Mouse (Mus musculus) forebrain, postnatal 0 days (tissue): ENCODE data around the gene Rsph3a. TPM values are rescaled to one million over a fixed set of nuclear protein-coding genes. Genes with fewer than 3 reads are reported as not detected.
"Not testable (repeated sequence)": the region's sequence is repeated elsewhere in the genome, so short reads cannot be mapped to it uniquely, and the experiment has no call there.

ENCODE experiments used
- ATAC-seq: fragments of 200-750 bp; cut with Nextera tagmentation; 2 replicates; pipeline ENCODE4 v1.8.0; 2017; ENCODE audit warnings: mild to moderate bottlenecking, moderate library complexity
- DNase-seq: peaks from one replicate; pipeline ENCODE4 v3.0.0-alpha.2; 2015
- H3K27ac ChIP-seq: fragments of 300-500 bp; sonication (generic); 2 replicates; pipeline ENCODE4 v1.5.1; 2014; ENCODE audit warnings: low read depth, mild to moderate bottlenecking, antibody characterized with exemption, low read length, moderate library complexity, mixed read lengths
- H3K27me3 ChIP-seq: fragments of 300-500 bp; sonication (generic); 2 replicates; pipeline ENCODE4 v1.6.1; 2014; ENCODE audit warnings: mild to moderate bottlenecking, low read length, mixed read lengths; ENCODE audit not compliant: insufficient read depth
- H3K36me3 ChIP-seq: fragments of 300-500 bp; sonication (generic); 2 replicates; pipeline ENCODE4 v1.6.1; 2014; ENCODE audit warnings: mild to moderate bottlenecking, moderate library complexity; ENCODE audit not compliant: insufficient read depth
- H3K4me1 ChIP-seq: fragments of 300-500 bp; sonication (generic); 2 replicates; pipeline ENCODE4 v1.6.1; 2014; ENCODE audit warnings: antibody characterized with exemption; ENCODE audit not compliant: insufficient read depth
- H3K4me2 ChIP-seq: fragments of 300-500 bp; sonication (generic); 2 replicates; pipeline ENCODE4 v1.6.1; 2014; ENCODE audit warnings: low read depth, mild to moderate bottlenecking, moderate library complexity
- H3K4me3 ChIP-seq: fragments of 300-500 bp; sonication (generic); 2 replicates; pipeline ENCODE4 v1.5.1; 2014; ENCODE audit warnings: low read depth, low read length, mixed read lengths
- H3K9ac ChIP-seq: fragments of 300-500 bp; sonication (generic); 2 replicates; pipeline ENCODE4 v1.6.1; 2014; ENCODE audit warnings: mild to moderate bottlenecking
- H3K9me3 ChIP-seq: fragments of 300-500 bp; sonication (generic); 2 replicates; pipeline ENCODE4 v1.6.1; 2016; ENCODE audit warnings: low read length
- CTCF ChIP-seq: sonication (generic); IDR thresholded peaks from 2 replicates; pipeline ENCODE4 v1.5.1; 2016; ENCODE audit warnings: antibody characterized with exemption, control low read depth, low read depth
- whole genome bisulfite sequencing: fragments of 180-500 bp; shearing (Covaris S2); extraction: QIAGEN DNeasy Blood & Tissue Kit; methylation state at CpG from one replicate; pipeline ENCODE4 v1.1.7; 2014; 5-methylcytosine and 5-hydroxymethylcytosine counted together
- polyA plus RNA-seq: library from polyadenylated mRNA; unstranded; fragments of >200 nt; fragmentation: Nextera tagmentation; extraction: Ambion mirVana; gene quantifications from 2 replicates; pipeline ENCODE4 v1.2.1, GENCODE M21; 2015
- total RNA-seq: library from RNA; depleted of rRNA; stranded (reverse); fragments of >200 nt; gene quantifications from 2 replicates; pipeline ENCODE4 v1.2.3, GENCODE M21; 2014

The Rsph3a gene
- total and polyA plus RNA-seq, 2 experiments from 2014 or later = 21.5 to 56.9 TPM

GRCm38 (mm10) chr17:7928662-7929061, 16.8 kb upstream of the Rsph3a start:
- no peaks in the 10 kb centered on the region for H3K9me3 ChIP-seq
- H3K27me3 ChIP-seq = no peaks in the 10 kb centered on the region
- 84% methylated on average over 6 of the region's 6 CpGs for WGBS
- no peak overlapping the region for H3K4me2 ChIP-seq
- H3K36me3 ChIP-seq = no peaks in the 10 kb centered on the region
- no peak overlapping the region for H3K4me3 ChIP-seq
- no peak for TF ChIP-seq CTCF
- H3K9ac ChIP-seq = no peak overlapping the region
- H3K4me1 ChIP-seq = no peaks in the 10 kb centered on the region; the same call in 1 of the 2 replicates
- ATAC-seq = no peak
- no peak overlapping the region for H3K27ac ChIP-seq
- no peak for DNase-seq

DNA sequence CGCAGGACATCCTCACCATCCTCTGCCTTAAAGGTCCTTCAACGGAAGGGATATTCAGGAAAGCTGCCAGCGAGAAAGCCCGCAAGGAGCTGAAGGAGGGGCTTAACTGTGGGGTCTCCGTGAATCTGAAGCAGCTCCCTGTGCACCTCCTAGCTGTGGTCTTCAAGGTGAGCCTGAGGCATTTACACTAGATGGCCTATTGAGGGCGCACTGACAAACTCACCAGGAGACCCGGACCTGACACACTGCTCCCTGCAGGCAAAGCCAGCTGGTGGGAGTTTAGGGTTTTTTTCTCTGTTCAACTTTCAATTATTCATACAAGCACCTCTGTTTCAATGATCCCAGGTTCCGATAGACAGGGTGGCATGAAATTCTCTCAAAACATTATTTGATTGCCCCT, 16.1 kb upstream of the Rsph3a start:
- Histone ChIP-seq H3K4me1 (no peaks in the 10 kb centered on the region; the same call in 1 of the 2 replicates), H3K9me3 (no peaks in the 10 kb centered on the region), H3K27ac (no peak overlapping the region), H3K27me3 (no peaks in the 10 kb centered on the region), H3K9ac (no peak overlapping the region), H3K36me3 (no peaks in the 10 kb centered on the region), H3K4me3 (no peak overlapping the region), H3K4me2 (no peak overlapping the region)
- peak; percentile 43; the same call in 1 of the 2 replicates for TF ChIP-seq CTCF
- DNase-seq = no peak
- no peak for ATAC-seq
- WGBS = 35% methylated on average over 8 of the region's 8 CpGs

DNA sequence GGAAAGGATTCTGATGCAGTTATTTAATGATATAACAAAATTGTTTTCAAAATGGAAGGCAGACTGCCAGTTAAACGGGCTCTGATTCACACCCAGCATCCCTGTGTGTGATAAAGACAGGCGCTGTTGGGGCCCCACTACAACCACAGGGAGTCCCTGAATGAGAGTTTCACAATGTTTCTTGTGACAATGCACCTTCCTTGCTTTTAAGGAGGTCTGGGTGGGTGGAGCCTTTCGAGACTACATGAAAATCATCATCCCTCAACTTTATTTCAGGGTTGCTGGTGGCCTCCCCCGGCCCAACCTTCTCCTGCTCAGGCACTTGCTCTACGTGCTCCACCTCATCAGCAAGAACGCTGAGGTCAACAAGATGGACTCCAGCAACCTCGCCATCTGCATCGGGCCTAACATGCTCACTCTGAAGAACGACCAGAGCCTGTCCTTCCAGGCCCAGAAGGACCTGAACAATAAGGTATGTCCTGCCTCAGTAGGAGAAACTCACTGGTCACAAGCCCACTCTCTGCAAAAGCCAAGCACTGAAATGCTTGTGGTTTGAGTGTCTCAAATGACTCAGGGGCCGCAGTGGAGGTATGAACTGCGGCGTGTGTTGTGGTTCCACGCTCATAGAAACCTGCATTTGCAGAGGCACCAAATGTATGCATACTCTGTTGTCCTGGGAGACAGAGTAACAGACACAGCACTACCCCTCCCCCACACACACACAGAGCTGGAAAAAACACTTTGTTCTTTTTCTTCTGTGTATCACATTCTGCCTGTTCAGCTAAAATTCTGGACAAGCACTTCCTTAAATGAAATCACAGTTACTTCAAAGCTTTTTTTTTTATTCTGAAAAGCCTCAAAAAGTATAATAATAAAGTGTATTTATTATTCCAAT, 14.1 kb upstream of the Rsph3a start:
- no peak overlapping the region for H3K4me3 ChIP-seq
- no peaks in the 10 kb centered on the region; the same call in 1 of the 2 replicates for H3K4me1 ChIP-seq
- peak; percentile 34; the same call in 1 of the 2 replicates for ATAC-seq
- H3K27ac ChIP-seq = 0 out of 2 replicates have a peak overlapping the region, but pooled peaks have one; percentile 16
- H3K9me3 ChIP-seq = no peaks in the 10 kb centered on the region
- no peak overlapping the region for H3K4me2 ChIP-seq
- no peak overlapping the region for H3K9ac ChIP-seq
- TF ChIP-seq CTCF = no peak
- no peaks in the 10 kb centered on the region for H3K36me3 ChIP-seq
- H3K27me3 ChIP-seq = no peaks in the 10 kb centered on the region
- WGBS = 76% methylated on average over 13 of the region's 13 CpGs
- no peak for DNase-seq

- 88% methylated on average over 3 of the region's 8 CpGs for WGBS
- H3K36me3 ChIP-seq, H3K4me2 ChIP-seq: not testable (repeated sequence)
Observed at GRCm38 (mm10) chr17:7932121-7932520, 13.3 kb upstream of the Rsph3a start.

GRCm38 (mm10) chr17:7939640-7940039, 5.8 kb upstream of the Rsph3a start:
- H3K4me3 ChIP-seq = no peak overlapping the region
- peak; percentile 55 for TF ChIP-seq CTCF
- no peaks in the 10 kb centered on the region for H3K9me3 ChIP-seq
- WGBS = 60% methylated on average over 8 of the region's 8 CpGs
- no peak overlapping the region for H3K27ac ChIP-seq
- ATAC-seq = no peak
- DNase-seq = peak; percentile 35
- H3K9ac ChIP-seq = no peak overlapping the region
- no peaks in the 10 kb centered on the region for H3K36me3 ChIP-seq
- no peaks in the 10 kb centered on the region for H3K27me3 ChIP-seq
- H3K4me1 ChIP-seq = 0 out of 2 replicates have a peak, but pooled peaks cover under 1% of the 10 kb centered on the region
- H3K4me2 ChIP-seq = no peak overlapping the region

More at GRCm38 (mm10) chr17:7932121-7932520, 13.3 kb upstream of the Rsph3a start:
- not testable (repeated sequence) for H3K4me3 ChIP-seq, DNase-seq, H3K9me3 ChIP-seq, ATAC-seq, H3K9ac ChIP-seq, H3K27me3 ChIP-seq, H3K4me1 ChIP-seq, H3K27ac ChIP-seq

- H3K9me3 ChIP-seq, H3K4me1 ChIP-seq, H3K27me3 ChIP-seq, DNase-seq, H3K36me3 ChIP-seq: not testable (repeated sequence)
- peak overlapping the region; percentile 75 for H3K9ac ChIP-seq
- peak; percentile 57 for ATAC-seq
- peak overlapping the region; percentile 60 for H3K4me2 ChIP-seq
- peak overlapping the region; percentile 75; the same call in 1 of the 2 replicates for H3K27ac ChIP-seq
- WGBS = 2% methylated on average over 18 of the region's 27 CpGs
- H3K4me3 ChIP-seq = peak overlapping the region; percentile 47
Observed at GRCm38 (mm10) chr17:7946053-7946627, 726 bp downstream of the Rsph3a start.

DNA sequence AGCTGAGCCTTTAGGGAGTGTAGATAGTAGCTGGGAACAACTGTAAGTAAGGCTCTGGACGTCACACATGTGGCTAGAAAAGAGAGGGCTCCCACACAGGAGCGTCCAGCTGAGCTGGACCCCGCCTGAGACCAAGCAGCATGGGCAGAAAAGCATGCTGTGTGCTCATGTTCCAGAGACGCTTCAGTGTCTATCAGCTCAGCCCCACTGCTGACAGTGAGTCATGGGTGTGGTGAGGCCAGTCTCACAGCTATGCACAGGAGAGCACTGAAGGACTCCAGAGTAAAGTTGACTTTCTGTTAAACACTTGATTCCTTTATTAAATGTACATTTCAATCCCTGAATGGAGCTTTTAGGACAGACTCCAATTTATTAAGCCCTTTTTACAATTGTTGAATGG, 5.9 kb downstream of the Rsph3a start:
- not testable (repeated sequence) for DNase-seq, H3K4me3 ChIP-seq, H3K4me1 ChIP-seq, H3K9ac ChIP-seq, H3K9me3 ChIP-seq, H3K27ac ChIP-seq, H3K27me3 ChIP-seq, ATAC-seq, H3K36me3 ChIP-seq, H3K4me2 ChIP-seq
- WGBS = no CpG with 5 or more reads among the region's 4 CpGs

GRCm38 (mm10) chr17:7957242-7957641, 11.8 kb downstream of the Rsph3a start:
- H3K4me3 ChIP-seq, H3K9me3 ChIP-seq, H3K27ac ChIP-seq, H3K36me3 ChIP-seq, DNase-seq, H3K9ac ChIP-seq, ATAC-seq, H3K4me1 ChIP-seq, H3K27me3 ChIP-seq, H3K4me2 ChIP-seq: not testable (repeated sequence)
- 77% methylated on average over 8 of the region's 9 CpGs for WGBS

DNA sequence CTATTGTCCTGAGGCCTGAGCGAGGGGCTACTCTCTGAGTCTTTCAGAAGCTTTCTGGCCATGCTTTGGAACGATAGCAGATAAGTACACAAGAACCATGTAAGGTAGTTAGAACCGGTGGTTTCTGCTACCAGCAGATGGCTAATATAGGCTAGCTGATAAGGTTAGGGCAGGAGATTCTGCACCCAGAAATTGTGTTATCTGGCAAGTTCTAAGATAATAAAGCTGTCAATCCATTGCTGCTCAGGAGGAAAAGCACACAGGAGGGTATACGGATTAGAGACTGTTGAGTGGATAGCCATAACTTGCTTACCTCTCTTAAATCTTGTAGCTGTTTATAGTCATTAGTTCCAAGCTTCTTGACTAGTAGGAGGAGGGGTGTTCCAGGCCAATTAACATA, 17.9 kb downstream of the Rsph3a start:
- DNase-seq, H3K27me3 ChIP-seq, ATAC-seq, H3K4me2 ChIP-seq, H3K27ac ChIP-seq, H3K9ac ChIP-seq, H3K36me3 ChIP-seq, H3K9me3 ChIP-seq, H3K4me1 ChIP-seq, H3K4me3 ChIP-seq: not testable (repeated sequence)
- WGBS = 83% methylated on average over 4 of the region's 4 CpGs

- not testable (repeated sequence) for H3K27me3 ChIP-seq, H3K27ac ChIP-seq, H3K4me2 ChIP-seq, H3K4me1 ChIP-seq, H3K9ac ChIP-seq, H3K4me3 ChIP-seq, ATAC-seq, H3K36me3 ChIP-seq, DNase-seq, H3K9me3 ChIP-seq
- 87% methylated on average over 2 of the region's 2 CpGs for WGBS
Observed at GRCm38 (mm10) chr17:7964398-7964797, 19.0 kb downstream of the Rsph3a start.
